Mouse (Mus musculus): ENCODE measurements around the gene Vps52. TPM values are rescaled to one million over a fixed set of nuclear protein-coding genes. Genes with fewer than 3 reads are reported as not detected.

Vps52 gene
- polyA plus RNA-seq, 1 experiment from 2014 or later, result 21.9 TPM

GRCm38 (mm10) chr17:33929371-33930279 is 26.0 kb upstream of the Vps52 start, which contains the start of gene Rgl2:
Gene Rgl2, plus strand, starts transcription at chr17:33929543.
- peak within 1 kb of the TSS; percentile 98 for H3K4me2 ChIP-seq (ENCODE audit: low read depth, low read length)
- no peaks in the 10 kb centered on the region for H3K27me3 ChIP-seq (ENCODE audit: control insufficient read depth, insufficient read depth, low read depth, low read length)
- peak; percentile 86 for ATAC-seq (ENCODE audit: low read depth)
- WGBS (ENCODE audit: insufficient replicate concordance), result under 1% methylated on average over 77 of the region's 80 CpGs
- H3K4me3 ChIP-seq (ENCODE audit: low read depth, low read length), result peak within 1 kb of the TSS; percentile 82
- H3K36me3 ChIP-seq (ENCODE audit: control insufficient read depth, insufficient read depth), result no peaks in the 10 kb centered on the region; the same call in 1 of the 2 replicates
- peak within 1 kb of the TSS; percentile 81 for H3K9ac ChIP-seq (ENCODE audit: low read depth, low read length)
- H3K9me3 ChIP-seq (replicated peaks; ENCODE audit: control insufficient read depth, low read length), result no peaks in the 10 kb centered on the region
- H3K27ac ChIP-seq (ENCODE audit: low read length), result peak within 1 kb of the TSS; percentile 95
- H3K4me1 ChIP-seq (ENCODE audit: control insufficient read depth, low read depth, low read length), result peaks cover 30% of the 10 kb centered on the region

GRCm38 (mm10) chr17:33930280-33931158 is 25.1 kb upstream of the Vps52 start:
- H3K4me1 ChIP-seq (ENCODE audit: control insufficient read depth, low read depth, low read length), result peaks cover 30% of the 10 kb centered on the region
- no peaks in the 10 kb centered on the region for H3K9me3 ChIP-seq (replicated peaks; ENCODE audit: control insufficient read depth, low read length)
- 0 out of 2 replicates have a peak, but pooled peaks have one; percentile 5 for ATAC-seq (ENCODE audit: low read depth)
- H3K27me3 ChIP-seq (ENCODE audit: control insufficient read depth, insufficient read depth, low read depth, low read length), result no peaks in the 10 kb centered on the region
- peak overlapping the region; percentile 82 for H3K4me3 ChIP-seq (ENCODE audit: low read depth, low read length)
- H3K27ac ChIP-seq (ENCODE audit: low read length), result peak overlapping the region; percentile 95
- no peaks in the 10 kb centered on the region; the same call in 1 of the 2 replicates for H3K36me3 ChIP-seq (ENCODE audit: control insufficient read depth, insufficient read depth)
- peak overlapping the region; percentile 98 for H3K4me2 ChIP-seq (ENCODE audit: low read depth, low read length)
- under 1% methylated on average over 45 of the region's 45 CpGs for whole genome bisulfite sequencing (ENCODE audit: insufficient replicate concordance)
- H3K9ac ChIP-seq (ENCODE audit: low read depth, low read length), result peak overlapping the region; percentile 81

GRCm38 (mm10) chr17:33931159-33931866 is 24.3 kb upstream of the Vps52 start:
- H3K9me3 ChIP-seq (replicated peaks; ENCODE audit: control insufficient read depth, low read length), result no peaks in the 10 kb centered on the region
- ATAC-seq (ENCODE audit: low read depth), result no peak
- H3K4me3 ChIP-seq (ENCODE audit: low read depth, low read length), result peak overlapping the region; percentile 82
- 0 out of 2 replicates have a peak overlapping the region, but pooled peaks have one; percentile 17 for H3K27ac ChIP-seq (ENCODE audit: low read length)
- WGBS (ENCODE audit: insufficient replicate concordance), result 44% methylated on average over 18 of the region's 18 CpGs
- H3K27me3 ChIP-seq (ENCODE audit: control insufficient read depth, insufficient read depth, low read depth, low read length), result no peaks in the 10 kb centered on the region
- H3K36me3 ChIP-seq (ENCODE audit: control insufficient read depth, insufficient read depth), result no peaks in the 10 kb centered on the region
- H3K4me2 ChIP-seq (ENCODE audit: low read depth, low read length), result peak overlapping the region; percentile 98
- H3K9ac ChIP-seq (ENCODE audit: low read depth, low read length), result peak overlapping the region; percentile 81
- peaks cover 30% of the 10 kb centered on the region for H3K4me1 ChIP-seq (ENCODE audit: control insufficient read depth, low read depth, low read length)

GRCm38 (mm10) chr17:33931947-33932346 is 23.7 kb upstream of the Vps52 start:
- ATAC-seq (ENCODE audit: low read depth), result no peak
- Histone ChIP-seq H3K27me3 (ENCODE audit: control insufficient read depth, insufficient read depth, low read depth, low read length) (no peaks in the 10 kb centered on the region), H3K9me3 (replicated peaks; ENCODE audit: control insufficient read depth, low read length) (no peaks in the 10 kb centered on the region), H3K4me1 (ENCODE audit: control insufficient read depth, low read depth, low read length) (peaks cover 30% of the 10 kb centered on the region), H3K4me2 (ENCODE audit: low read depth, low read length) (no peak overlapping the region), H3K4me3 (ENCODE audit: low read depth, low read length) (no peak overlapping the region), H3K27ac (ENCODE audit: low read length) (no peak overlapping the region), H3K36me3 (ENCODE audit: control insufficient read depth, insufficient read depth) (peaks cover 3% of the 10 kb centered on the region; the same call in 1 of the 2 replicates), H3K9ac (ENCODE audit: low read depth, low read length) (no peak overlapping the region)
- WGBS (ENCODE audit: insufficient replicate concordance), result 87% methylated on average over 11 of the region's 11 CpGs

GRCm38 (mm10) chr17:33932448-33932847 is 23.2 kb upstream of the Vps52 start:
- Histone ChIP-seq H3K9ac (ENCODE audit: low read depth, low read length) (no peak overlapping the region), H3K4me2 (ENCODE audit: low read depth, low read length) (no peak overlapping the region), H3K27me3 (ENCODE audit: control insufficient read depth, insufficient read depth, low read depth, low read length) (no peaks in the 10 kb centered on the region), H3K36me3 (ENCODE audit: control insufficient read depth, insufficient read depth) (peaks cover 6% of the 10 kb centered on the region; the same call in 1 of the 2 replicates), H3K9me3 (replicated peaks; ENCODE audit: control insufficient read depth, low read length) (no peaks in the 10 kb centered on the region), H3K27ac (ENCODE audit: low read length) (no peak overlapping the region), H3K4me3 (ENCODE audit: low read depth, low read length) (no peak overlapping the region), H3K4me1 (ENCODE audit: control insufficient read depth, low read depth, low read length) (peaks cover 30% of the 10 kb centered on the region)
- WGBS (ENCODE audit: insufficient replicate concordance), result 76% methylated on average over 14 of the region's 14 CpGs
- ATAC-seq (ENCODE audit: low read depth), result no peak

GRCm38 (mm10) chr17:33932970-33933369 is 22.6 kb upstream of the Vps52 start:
- H3K4me3 ChIP-seq (ENCODE audit: low read depth, low read length), result no peak overlapping the region
- H3K4me2 ChIP-seq (ENCODE audit: low read depth, low read length), result no peak overlapping the region
- no peak overlapping the region for H3K9ac ChIP-seq (ENCODE audit: low read depth, low read length)
- WGBS (ENCODE audit: insufficient replicate concordance), result 84% methylated on average over 15 of the region's 15 CpGs
- H3K27ac ChIP-seq (ENCODE audit: low read length), result no peak overlapping the region
- peaks cover 26% of the 10 kb centered on the region for H3K4me1 ChIP-seq (ENCODE audit: control insufficient read depth, low read depth, low read length)
- no peaks in the 10 kb centered on the region for H3K9me3 ChIP-seq (replicated peaks; ENCODE audit: control insufficient read depth, low read length)
- peaks cover 8% of the 10 kb centered on the region; the same call in 1 of the 2 replicates for H3K36me3 ChIP-seq (ENCODE audit: control insufficient read depth, insufficient read depth)
- no peaks in the 10 kb centered on the region for H3K27me3 ChIP-seq (ENCODE audit: control insufficient read depth, insufficient read depth, low read depth, low read length)
- ATAC-seq (ENCODE audit: low read depth), result no peak

- Histone ChIP-seq H3K27me3 (ENCODE audit: control insufficient read depth, insufficient read depth, low read depth, low read length) (no peaks in the 10 kb centered on the region), H3K9me3 (replicated peaks; ENCODE audit: control insufficient read depth, low read length) (no peaks in the 10 kb centered on the region), H3K4me3 (ENCODE audit: low read depth, low read length) (no peak overlapping the region), H3K9ac (ENCODE audit: low read depth, low read length) (no peak overlapping the region), H3K4me1 (ENCODE audit: control insufficient read depth, low read depth, low read length) (peaks cover 25% of the 10 kb centered on the region), H3K36me3 (ENCODE audit: control insufficient read depth, insufficient read depth) (peaks cover 8% of the 10 kb centered on the region; the same call in 1 of the 2 replicates), H3K27ac (ENCODE audit: low read length) (no peak overlapping the region), H3K4me2 (ENCODE audit: low read depth, low read length) (no peak overlapping the region)
- 79% methylated on average over 21 of the region's 21 CpGs for WGBS (ENCODE audit: insufficient replicate concordance)
- no peak for ATAC-seq (ENCODE audit: low read depth)
Observed at GRCm38 (mm10) chr17:33935422-33936055, 20.1 kb upstream of the Vps52 start.

GRCm38 (mm10) chr17:33936993-33937392 is 18.6 kb upstream of the Vps52 start:
- peaks cover 8% of the 10 kb centered on the region; the same call in 1 of the 2 replicates for H3K36me3 ChIP-seq (ENCODE audit: control insufficient read depth, insufficient read depth)
- ATAC-seq (ENCODE audit: low read depth), result no peak

More at GRCm38 (mm10) chr17:33936993-33937392, 18.6 kb upstream of the Vps52 start:
- Histone ChIP-seq H3K4me2 (ENCODE audit: low read depth, low read length) (no peak overlapping the region), H3K27me3 (ENCODE audit: control insufficient read depth, insufficient read depth, low read depth, low read length) (no peaks in the 10 kb centered on the region), H3K4me1 (ENCODE audit: control insufficient read depth, low read depth, low read length) (peaks cover 26% of the 10 kb centered on the region), H3K4me3 (ENCODE audit: low read depth, low read length) (no peak overlapping the region), H3K9me3 (replicated peaks; ENCODE audit: control insufficient read depth, low read length) (no peaks in the 10 kb centered on the region), H3K9ac (ENCODE audit: low read depth, low read length) (no peak overlapping the region), H3K27ac (ENCODE audit: low read length) (no peak overlapping the region)
- 81% methylated on average over 15 of the region's 15 CpGs for WGBS (ENCODE audit: insufficient replicate concordance)

Data from liver, embryonic 16.5 days (tissue).